Mouse (Mus musculus): ENCODE data around the gene Lhx1. TPM values are rescaled to one million over a fixed set of nuclear protein-coding genes. Genes with fewer than 3 reads are reported as not detected.

The Lhx1 gene
- total RNA-seq, 1 experiment: 0.09 TPM

- no peak overlapping the region for H3K27ac ChIP-seq (ENCODE audit: insufficient read depth, low read depth, low read length, poor library complexity, severe bottlenecking)
- no peak for DNase-seq (ENCODE audit: low read depth, low spot score)
- no peaks in the 10 kb centered on the region for H3K9me3 ChIP-seq (ENCODE audit: control insufficient read depth, insufficient read depth, low read depth, low read length)
- in situ Hi-C loops (cut with MboI; ENCODE audit: low sequenced_read_pairs in 2 of 2, unreplicated experiment in 2 of 2): no loop called here
- no peak for TF ChIP-seq HCFC1 (IDR thresholded peaks at IDR 0.05; ENCODE audit: borderline replicate concordance, insufficient read depth, low read length)
- no peak for TF ChIP-seq CHD2 (IDR thresholded peaks at IDR 0.05; ENCODE audit: low read depth, low read length)
- no peak for TF ChIP-seq ZC3H11A (IDR thresholded peaks at IDR 0.05; ENCODE audit: borderline replicate concordance, low read depth, low read length)
- TF ChIP-seq ZNF384 (IDR thresholded peaks at IDR 0.05; ENCODE audit: low read depth, low read length): no peak
- no peak for TF ChIP-seq MAFK (IDR thresholded peaks at IDR 0.05; ENCODE audit: insufficient read depth, low read depth, low read length)
- H3K36me3 ChIP-seq (ENCODE audit: control insufficient read depth, insufficient read depth, low read length, poor library complexity, severe bottlenecking): peaks cover under 1% of the 10 kb centered on the region; the same call in 1 of the 2 replicates
- no peak overlapping the region for H3K4me3 ChIP-seq (ENCODE audit: insufficient read depth in 1 of 2, low read depth in 1 of 2, low read length in 2 of 2, poor library complexity in 1 of 2, severe bottlenecking in 1 of 2)
- H3K4me1 ChIP-seq (ENCODE audit: control insufficient read depth in 2 of 2, insufficient read depth in 2 of 2, low read length in 2 of 2, poor library complexity in 1 of 2): no peaks in the 10 kb centered on the region
- no peak overlapping the region for H3K9ac ChIP-seq (ENCODE audit: insufficient read depth, low read depth, low read length, poor library complexity, severe bottlenecking)
Measured at GRCm38 (mm10) chr11:84496901-84497300, 28.4 kb downstream of the Lhx1 start.

GRCm38 (mm10) chr11:84495774-84496173, 29.6 kb downstream of the Lhx1 start:
- Histone ChIP-seq H3K27ac (ENCODE audit: insufficient read depth, low read depth, low read length, poor library complexity, severe bottlenecking) (no peak overlapping the region), H3K4me3 (ENCODE audit: insufficient read depth in 1 of 2, low read depth in 1 of 2, low read length in 2 of 2, poor library complexity in 1 of 2, severe bottlenecking in 1 of 2) (no peak overlapping the region), H3K36me3 (ENCODE audit: control insufficient read depth, insufficient read depth, low read length, poor library complexity, severe bottlenecking) (peaks cover 11% of the 10 kb centered on the region), H3K9me3 (ENCODE audit: control insufficient read depth, insufficient read depth, low read depth, low read length) (no peaks in the 10 kb centered on the region), H3K4me1 (ENCODE audit: control insufficient read depth in 2 of 2, insufficient read depth in 2 of 2, low read length in 2 of 2, poor library complexity in 1 of 2) (no peaks in the 10 kb centered on the region), H3K9ac (ENCODE audit: insufficient read depth, low read depth, low read length, poor library complexity, severe bottlenecking) (no peak overlapping the region)
- in situ Hi-C loops (cut with MboI; ENCODE audit: low sequenced_read_pairs in 2 of 2, unreplicated experiment in 2 of 2): no loop called here
- TF ChIP-seq MAFK (IDR thresholded peaks at IDR 0.05; ENCODE audit: insufficient read depth, low read depth, low read length) (no peak), CHD2 (IDR thresholded peaks at IDR 0.05; ENCODE audit: low read depth, low read length) (no peak), HCFC1 (IDR thresholded peaks at IDR 0.05; ENCODE audit: borderline replicate concordance, insufficient read depth, low read length) (no peak), ZNF384 (IDR thresholded peaks at IDR 0.05; ENCODE audit: low read depth, low read length) (no peak), ZC3H11A (IDR thresholded peaks at IDR 0.05; ENCODE audit: borderline replicate concordance, low read depth, low read length) (no peak)
- no peak for DNase-seq (ENCODE audit: low read depth, low spot score)

- H3K9me3 ChIP-seq (ENCODE audit: control insufficient read depth, insufficient read depth, low read depth, low read length): no peaks in the 10 kb centered on the region
- DNase-seq (ENCODE audit: low read depth, low spot score): no peak
- TF ChIP-seq ZNF384 (IDR thresholded peaks at IDR 0.05; ENCODE audit: low read depth, low read length) (no peak), MAFK (IDR thresholded peaks at IDR 0.05; ENCODE audit: insufficient read depth, low read depth, low read length) (no peak), CHD2 (IDR thresholded peaks at IDR 0.05; ENCODE audit: low read depth, low read length) (no peak), ZC3H11A (IDR thresholded peaks at IDR 0.05; ENCODE audit: borderline replicate concordance, low read depth, low read length) (no peak), HCFC1 (IDR thresholded peaks at IDR 0.05; ENCODE audit: borderline replicate concordance, insufficient read depth, low read length) (no peak)
- no peak overlapping the region for H3K4me3 ChIP-seq (ENCODE audit: insufficient read depth in 1 of 2, low read depth in 1 of 2, low read length in 2 of 2, poor library complexity in 1 of 2, severe bottlenecking in 1 of 2)
- no peaks in the 10 kb centered on the region for H3K36me3 ChIP-seq (ENCODE audit: control insufficient read depth, insufficient read depth, low read length, poor library complexity, severe bottlenecking)
- no peaks in the 10 kb centered on the region for H3K4me1 ChIP-seq (ENCODE audit: control insufficient read depth in 2 of 2, insufficient read depth in 2 of 2, low read length in 2 of 2, poor library complexity in 1 of 2)
- H3K27ac ChIP-seq (ENCODE audit: insufficient read depth, low read depth, low read length, poor library complexity, severe bottlenecking): no peak overlapping the region
- H3K9ac ChIP-seq (ENCODE audit: insufficient read depth, low read depth, low read length, poor library complexity, severe bottlenecking): no peak overlapping the region
- in situ Hi-C loops (cut with MboI; ENCODE audit: low sequenced_read_pairs in 2 of 2, unreplicated experiment in 2 of 2): no loop called here
Measured at GRCm38 (mm10) chr11:84481661-84482060, 43.7 kb downstream of the Lhx1 start.

- Histone ChIP-seq H3K4me3 (ENCODE audit: insufficient read depth in 1 of 2, low read depth in 1 of 2, low read length in 2 of 2, poor library complexity in 1 of 2, severe bottlenecking in 1 of 2) (no peak overlapping the region), H3K9ac (ENCODE audit: insufficient read depth, low read depth, low read length, poor library complexity, severe bottlenecking) (no peak overlapping the region), H3K9me3 (ENCODE audit: control insufficient read depth, insufficient read depth, low read depth, low read length) (no peaks in the 10 kb centered on the region), H3K27ac (ENCODE audit: insufficient read depth, low read depth, low read length, poor library complexity, severe bottlenecking) (no peak overlapping the region), H3K4me1 (ENCODE audit: control insufficient read depth in 2 of 2, insufficient read depth in 2 of 2, low read length in 2 of 2, poor library complexity in 1 of 2) (no peaks in the 10 kb centered on the region), H3K36me3 (ENCODE audit: control insufficient read depth, insufficient read depth, low read length, poor library complexity, severe bottlenecking) (no peaks in the 10 kb centered on the region)
- TF ChIP-seq ZNF384 (IDR thresholded peaks at IDR 0.05; ENCODE audit: low read depth, low read length) (no peak), ZC3H11A (IDR thresholded peaks at IDR 0.05; ENCODE audit: borderline replicate concordance, low read depth, low read length) (no peak), HCFC1 (IDR thresholded peaks at IDR 0.05; ENCODE audit: borderline replicate concordance, insufficient read depth, low read length) (no peak), MAFK (IDR thresholded peaks at IDR 0.05; ENCODE audit: insufficient read depth, low read depth, low read length) (no peak), CHD2 (IDR thresholded peaks at IDR 0.05; ENCODE audit: low read depth, low read length) (no peak)
- no peak for DNase-seq (ENCODE audit: low read depth, low spot score)
- in situ Hi-C loops (cut with MboI; ENCODE audit: low sequenced_read_pairs in 2 of 2, unreplicated experiment in 2 of 2): no loop called here
Measured at GRCm38 (mm10) chr11:84480451-84480850, 44.9 kb downstream of the Lhx1 start.

- Histone ChIP-seq H3K4me3 (ENCODE audit: insufficient read depth in 1 of 2, low read depth in 1 of 2, low read length in 2 of 2, poor library complexity in 1 of 2, severe bottlenecking in 1 of 2) (no peak overlapping the region), H3K36me3 (ENCODE audit: control insufficient read depth, insufficient read depth, low read length, poor library complexity, severe bottlenecking) (no peaks in the 10 kb centered on the region), H3K27ac (ENCODE audit: insufficient read depth, low read depth, low read length, poor library complexity, severe bottlenecking) (no peak overlapping the region), H3K9me3 (ENCODE audit: control insufficient read depth, insufficient read depth, low read depth, low read length) (no peaks in the 10 kb centered on the region), H3K4me1 (ENCODE audit: control insufficient read depth in 2 of 2, insufficient read depth in 2 of 2, low read length in 2 of 2, poor library complexity in 1 of 2) (no peaks in the 10 kb centered on the region), H3K9ac (ENCODE audit: insufficient read depth, low read depth, low read length, poor library complexity, severe bottlenecking) (no peak overlapping the region)
- in situ Hi-C loops (cut with MboI; ENCODE audit: low sequenced_read_pairs in 2 of 2, unreplicated experiment in 2 of 2): no loop called here
- TF ChIP-seq CHD2 (IDR thresholded peaks at IDR 0.05; ENCODE audit: low read depth, low read length) (no peak), MAFK (IDR thresholded peaks at IDR 0.05; ENCODE audit: insufficient read depth, low read depth, low read length) (no peak), ZC3H11A (IDR thresholded peaks at IDR 0.05; ENCODE audit: borderline replicate concordance, low read depth, low read length) (no peak)
- no peak for DNase-seq (ENCODE audit: low read depth, low spot score)
Measured at GRCm38 (mm10) chr11:84476641-84477040, 48.7 kb downstream of the Lhx1 start.
